Mouse (Mus musculus) frontal cortex, postnatal 14 days (tissue): Measurements from ENCODE around the gene Sema3d.
A peak's percentile ranks its signal among the peaks of the same experiment; 100 is the strongest.

Source experiments
- DNase-seq, 2 experiments: peaks; one replicate each; pipeline ENCODE4 v3.0.0; 2022; ENCODE audit warnings: low spot score in 2 of 2

Gene Sema3d

GRCm38 (mm10) chr5:12383133-12383959 is at the start of gene Sema3d:
TSS of gene Sema3d (plus strand) at chr5:12383385.
- peak; percentile 13 to 62 for DNase-seq

- DNase-seq = no peak
These were observed 5.9 kb upstream of the Sema3d start for GRCm38 (mm10) chr5:12377261-12377660.

GRCm38 (mm10) chr5:12378900-12379299 is 4.3 kb upstream of the Sema3d start:
- no peak for DNase-seq

GRCm38 (mm10) chr5:12382010-12382409 is 1.2 kb upstream of the Sema3d start:
- no peak for DNase-seq

GRCm38 (mm10) chr5:12383960-12384285 is 738 bp downstream of the Sema3d start:
- DNase-seq = no peak

- DNase-seq = no peak
These were observed 9.5 kb downstream of the Sema3d start for GRCm38 (mm10) chr5:12392667-12393066.

- DNase-seq = no peak
These were observed 16.1 kb downstream of the Sema3d start for GRCm38 (mm10) chr5:12399271-12399670.

- no peak for DNase-seq
These were observed 21.0 kb downstream of the Sema3d start for GRCm38 (mm10) chr5:12404229-12404628.

- DNase-seq = no peak
These were observed 29.4 kb downstream of the Sema3d start for GRCm38 (mm10) chr5:12412595-12412994.

- DNase-seq = no peak
These were observed 40.1 kb downstream of the Sema3d start for GRCm38 (mm10) chr5:12423264-12423663.

GRCm38 (mm10) chr5:12441737-12442136 is 58.6 kb downstream of the Sema3d start:
- DNase-seq = no peak

GRCm38 (mm10) chr5:12442176-12443105 is 59.3 kb downstream of the Sema3d start:
- DNase-seq = no peak

- no peak for DNase-seq
These were observed 67.9 kb downstream of the Sema3d start for GRCm38 (mm10) chr5:12451089-12451488.

GRCm38 (mm10) chr5:12454946-12455345 is 71.8 kb downstream of the Sema3d start:
- DNase-seq = no peak

- DNase-seq = no peak
These were observed 74.3 kb downstream of the Sema3d start for GRCm38 (mm10) chr5:12457509-12457908.

GRCm38 (mm10) chr5:12467568-12468336 is 84.6 kb downstream of the Sema3d start:
- DNase-seq = no peak

- no peak for DNase-seq
These were observed 91.9 kb downstream of the Sema3d start for GRCm38 (mm10) chr5:12474904-12475638.

- no peak for DNase-seq
These were observed 92.4 kb downstream of the Sema3d start for GRCm38 (mm10) chr5:12475639-12475916.

- DNase-seq = no peak
These were observed 104.7 kb downstream of the Sema3d start for GRCm38 (mm10) chr5:12487926-12488325.

GRCm38 (mm10) chr5:12491704-12492103 is 108.5 kb downstream of the Sema3d start:
- no peak for DNase-seq

- no peak for DNase-seq
These were observed 115.2 kb downstream of the Sema3d start for GRCm38 (mm10) chr5:12498227-12498928.
